27 mouse cellular contexts compared by ENCODE assay signal in genomic region chr17:56974708-56975240, GRCm38 (mm10). TPM values are rescaled to one million over a fixed set of nuclear protein-coding genes. Genes with fewer than 3 reads are reported as not detected.
A peak's percentile ranks its signal among the peaks of the same experiment; 100 is the strongest.
DNase-seq lines count a peak whose midpoint lies in the region; ATAC-seq and TF ChIP-seq lines count a peak whose summit lies in the region.
"Had no signal": no experiment of that assay in that cellular context is flagged by ENCODE, and none has a peak within 500 bp of the region (broad histone marks: within the 10 kb centered on the region; RNA-seq: fewer than 3 reads in every experiment).

No protein-coding gene starts in this region.

- no peaks in the 10 kb centered on the region for H3K79me2 ChIP-seq in myocyte (ENCODE audit: control insufficient read depth, insufficient read depth)

- H3K9me3 ChIP-seq in intestine, embryonic 14.5 days (ENCODE audit: control insufficient read depth, low read length) = no peaks in the 10 kb centered on the region
- no peaks in the 10 kb centered on the region for H3K9me3 ChIP-seq in intestine, postnatal 0 days (ENCODE audit: control insufficient read depth)
- H3K9me3 ChIP-seq: forebrain, embryonic 13.5 days; hindbrain, embryonic 10.5 days; kidney, embryonic 15.5 days had no signal

- TF ChIP-seq POLR2A in myocyte (IDR thresholded peaks at IDR 0.05; ENCODE audit: insufficient read length, low read depth) = no peak

- H3K4me3 ChIP-seq in intestine, embryonic 14.5 days (ENCODE audit: low read depth, low read length) = no peak overlapping the region
- H3K4me3 ChIP-seq in intestine, postnatal 0 days (ENCODE audit: low read depth, low read length) = no peak overlapping the region
- no peak overlapping the region for H3K4me3 ChIP-seq in myocyte
- H3K4me3 ChIP-seq: forebrain, embryonic 13.5 days; gastrocnemius, adult 2 months; hindbrain, embryonic 10.5 days; kidney, embryonic 15.5 days had no signal

- no peaks in the 10 kb centered on the region for H3K36me3 ChIP-seq in intestine, embryonic 14.5 days (ENCODE audit: control insufficient read depth, insufficient read depth, low read length)
- H3K36me3 ChIP-seq in intestine, postnatal 0 days (ENCODE audit: control insufficient read depth, insufficient read depth) = no peaks in the 10 kb centered on the region
- no peaks in the 10 kb centered on the region for H3K36me3 ChIP-seq in myocyte (ENCODE audit: control insufficient read depth, insufficient read depth)
- H3K36me3 ChIP-seq: hindbrain, embryonic 10.5 days; kidney, embryonic 15.5 days had no signal

- no peak overlapping the region for H3K27ac ChIP-seq in intestine, embryonic 14.5 days (ENCODE audit: low read depth)
- H3K27ac ChIP-seq in intestine, postnatal 0 days (ENCODE audit: low read depth, low read length) = no peak overlapping the region
- H3K27ac ChIP-seq: forebrain, embryonic 13.5 days; gastrocnemius, adult 2 months; hindbrain, embryonic 10.5 days; hindbrain, embryonic 14.5 days; kidney, embryonic 15.5 days had no signal

- no peak overlapping the region for H3K4me2 ChIP-seq in intestine, embryonic 14.5 days (ENCODE audit: low read length)
- H3K4me2 ChIP-seq in intestine, postnatal 0 days (replicated peaks; ENCODE audit: low read depth) = no peak overlapping the region
- no peak overlapping the region for H3K4me2 ChIP-seq in myocyte (ENCODE audit: low read depth)
- H3K4me2 ChIP-seq: forebrain, embryonic 13.5 days; heart, embryonic 11.5 days; hindbrain, embryonic 14.5 days; kidney, embryonic 15.5 days had no signal

- DNase-seq in adrenal gland, postnatal 14 days = peak; percentile 41
- DNase-seq in adrenal gland, adult 18-20 months (ENCODE audit: low spot score in 2 of 2) = no peak
- peak; percentile 46 for DNase-seq in intestine, embryonic 14.5 days (ENCODE audit: low spot score)
- peak; percentile 85 for DNase-seq in gonadal fat pad, adult 2 months (ENCODE audit: low read depth)
- no peak for DNase-seq in right cerebral cortex, postnatal 36 days (ENCODE audit: low spot score in 2 of 2)
- DNase-seq in Muller cell, postnatal 12 days (ENCODE audit: inconsistent ontology term) = no peak
- DNase-seq: adrenal gland, postnatal 25 days; cerebellum, adult 11-12 months; cerebellum, adult 9-10 months; cerebellum, postnatal 36 days; gastrocnemius, adult 2 months; gastrocnemius, postnatal 36 days; heart, adult 18-20 months; kidney, adult 2 months had no signal

- H3K9ac ChIP-seq in intestine, embryonic 14.5 days (ENCODE audit: low read length) = no peak overlapping the region
- H3K9ac ChIP-seq in intestine, postnatal 0 days (ENCODE audit: low read depth, low read length) = no peak overlapping the region
- H3K9ac ChIP-seq: forebrain, embryonic 13.5 days; hindbrain, embryonic 14.5 days; kidney, embryonic 15.5 days had no signal

- no peak for ATAC-seq in intestine, embryonic 14.5 days (replicated peaks; ENCODE audit: low FRiP score, low TSS enrichment, low read depth)
- ATAC-seq in intestine, postnatal 0 days = no peak
- ATAC-seq: forebrain, embryonic 13.5 days; Patski had no signal

- H3ac ChIP-seq in myocyte (ENCODE audit: control insufficient read depth, insufficient read length) = no peak overlapping the region

- no peak for TF ChIP-seq CTCF in intestine, postnatal 0 days (IDR thresholded peaks at IDR 0.05; ENCODE audit: low read depth)

- 74% methylated on average over 5 of the region's 5 CpGs for WGBS in intestine, embryonic 14.5 days
- 35% methylated on average over 5 of the region's 5 CpGs for WGBS in intestine, postnatal 0 days

- H3K27me3 ChIP-seq in intestine, embryonic 14.5 days (replicated peaks; ENCODE audit: control insufficient read depth, insufficient read depth, low read length) = no peaks in the 10 kb centered on the region
- no peaks in the 10 kb centered on the region for H3K27me3 ChIP-seq in intestine, postnatal 0 days (replicated peaks; ENCODE audit: control insufficient read depth, insufficient read depth, low read length)
- H3K27me3 ChIP-seq in myocyte (ENCODE audit: control insufficient read depth, insufficient read depth, insufficient read length) = peaks cover 69% of the 10 kb centered on the region
- H3K27me3 ChIP-seq: forebrain, embryonic 13.5 days had no signal

- no peaks in the 10 kb centered on the region for H3K4me1 ChIP-seq in intestine, embryonic 14.5 days (replicated peaks; ENCODE audit: control insufficient read depth, insufficient read depth, low read length)
- H3K4me1 ChIP-seq in intestine, postnatal 0 days (replicated peaks; ENCODE audit: control insufficient read depth, insufficient read depth, low read length) = peaks cover 3% of the 10 kb centered on the region; the same call in 1 of the 2 replicates
- H3K4me1 ChIP-seq: forebrain, embryonic 13.5 days; hindbrain, embryonic 10.5 days; kidney, embryonic 15.5 days had no signal

TF ChIP-seq in myocyte, 11 proteins besides CTCF, POLR2A, EP300 and RAD21:
- TF ChIP-seq TCF12 (IDR thresholded peaks at IDR 0.05; ENCODE audit: insufficient read depth, poor library complexity, severe bottlenecking) (no peak), TCF3 (IDR thresholded peaks at IDR 0.05; ENCODE audit: insufficient read length, low read depth) (no peak), MYOG (IDR thresholded peaks at IDR 0.05; ENCODE audit: control insufficient read depth in 1 of 3, insufficient read depth in 1 of 3, insufficient read length in 2 of 3, low read depth in 2 of 3) (peak in 1 of 3 experiments; percentile 34), USF1 (IDR thresholded peaks at IDR 0.05; ENCODE audit: low read depth) (no peak), REST (IDR thresholded peaks at IDR 0.05; ENCODE audit: insufficient read depth, insufficient read length) (no peak), SRF (IDR thresholded peaks at IDR 0.05; ENCODE audit: control insufficient read depth, insufficient read length, low read depth) (no peak), MYOD1 (IDR thresholded peaks at IDR 0.05; ENCODE audit: control insufficient read depth in 1 of 3, insufficient read length in 2 of 3, low read depth in 2 of 3) (peak in 2 of 3 experiments; percentile 20 to 72), POLR2AphosphoS2 (IDR thresholded peaks at IDR 0.05; ENCODE audit: insufficient read length, low read depth) (no peak), CEBPB (IDR thresholded peaks at IDR 0.05; ENCODE audit: insufficient read depth, poor library complexity, severe bottlenecking) (no peak)

RNA-seq across cellular contexts. Expression of gene Acer1, which starts 7.2 kb away (rescaled TPM):
- total RNA-seq in adrenal gland, postnatal 14 days (2021) = not detected in 2 replicates
- under 1 TPM in 1 of 2 experiments, not detected in 1; 0.13 TPM for total RNA-seq in adrenal gland, adult 18-20 months (2021)
- polyA plus RNA-seq in intestine, embryonic 14.5 days (2014; fragmentation: Nextera tagmentation; extraction: Ambion mirVana) = 0.09 and 0.28 TPM in 2 replicates
- polyA plus RNA-seq in intestine, postnatal 0 days (2015; fragmentation: Nextera tagmentation; extraction: Ambion mirVana) = 0.44 and 0.65 TPM in 2 replicates
- polyA plus RNA-seq in gonadal fat pad, adult 2 months (2012; rRNA removed) = not detected in 2 replicates
- polyA plus RNA-seq in myocyte (2012; fragmentation: generic; extraction: Trizol) = not detected
- total RNA-seq: gastrocnemius, adult 2 months; gastrocnemius, postnatal 36 days; heart, adult 18-20 months; heart, postnatal 25 days; MEL had no signal
- polyA plus RNA-seq: brain, embryonic 14.5 days; C2C12; forebrain, embryonic 13.5 days; heart, embryonic 11.5 days; hindbrain, embryonic 10.5 days; hindbrain, embryonic 14.5 days; kidney, adult 2 months; kidney, embryonic 15.5 days; Patski had no signal

RNA-seq across cellular contexts. Expression of gene Clpp, which starts 15.3 kb away (rescaled TPM):
- total RNA-seq in adrenal gland, postnatal 14 days (2021) = 106 and 107 TPM in 2 replicates
- 100 to 1,000 TPM; 111 to 124 TPM for total RNA-seq in adrenal gland, adult 18-20 months (2021)
- polyA plus RNA-seq in intestine, embryonic 14.5 days (2014; fragmentation: Nextera tagmentation; extraction: Ambion mirVana) = 186 and 190 TPM in 2 replicates
- polyA plus RNA-seq in intestine, postnatal 0 days (2015; fragmentation: Nextera tagmentation; extraction: Ambion mirVana) = 77.5 and 78.0 TPM in 2 replicates
- polyA plus RNA-seq in gonadal fat pad, adult 2 months (2012; rRNA removed) = 171 and 183 TPM in 2 replicates
- 154 TPM for polyA plus RNA-seq in myocyte (2012; fragmentation: generic; extraction: Trizol)

RNA-seq across cellular contexts. Expression of gene Alkbh7, which starts 22.4 kb away (rescaled TPM):
- total RNA-seq in adrenal gland, postnatal 14 days (2021) = 65.6 and 67.0 TPM in 2 replicates
- 10 to 100 TPM; 44.2 to 65.2 TPM for total RNA-seq in adrenal gland, adult 18-20 months (2021)
- polyA plus RNA-seq in intestine, embryonic 14.5 days (2014; fragmentation: Nextera tagmentation; extraction: Ambion mirVana) = 48.0 and 49.1 TPM in 2 replicates
- polyA plus RNA-seq in intestine, postnatal 0 days (2015; fragmentation: Nextera tagmentation; extraction: Ambion mirVana) = 25.7 and 28.7 TPM in 2 replicates
- polyA plus RNA-seq in gonadal fat pad, adult 2 months (2012; rRNA removed) = 32.3 and 38.3 TPM in 2 replicates
- polyA plus RNA-seq in myocyte (2012; fragmentation: generic; extraction: Trizol) = 61.9 TPM

RNA-seq across cellular contexts. Expression of gene Pspn, which starts 25.0 kb away (rescaled TPM):
- 1.1 TPM in 1 of 2 replicates, not detected in the other for total RNA-seq in adrenal gland, postnatal 14 days (2021)
- total RNA-seq in adrenal gland, adult 18-20 months (2021) = 1 to 10 TPM in 1 of 2 experiments, not detected in 1; 1.3 TPM
- polyA plus RNA-seq in intestine, embryonic 14.5 days (2014; fragmentation: Nextera tagmentation; extraction: Ambion mirVana) = not detected in 2 replicates
- not detected in 2 replicates for polyA plus RNA-seq in intestine, postnatal 0 days (2015; fragmentation: Nextera tagmentation; extraction: Ambion mirVana)
- not detected in 2 replicates for polyA plus RNA-seq in gonadal fat pad, adult 2 months (2012; rRNA removed)
- 1.1 TPM for polyA plus RNA-seq in myocyte (2012; fragmentation: generic; extraction: Trizol)
- total RNA-seq: gastrocnemius, adult 2 months; gastrocnemius, postnatal 36 days; heart, adult 18-20 months; heart, postnatal 25 days; MEL had no signal
- polyA plus RNA-seq: embryonic facial prominence, embryonic 14.5 days; forebrain, embryonic 13.5 days; hindbrain, embryonic 10.5 days; kidney, adult 2 months had no signal

RNA-seq across cellular contexts. Expression of gene Gtf2f1, which starts 36.3 kb away (rescaled TPM):
- total RNA-seq in adrenal gland, postnatal 14 days (2021) = 53.7 and 63.7 TPM in 2 replicates
- 10 to 100 TPM; 56.4 to 72.1 TPM for total RNA-seq in adrenal gland, adult 18-20 months (2021)
- polyA plus RNA-seq in intestine, embryonic 14.5 days (2014; fragmentation: Nextera tagmentation; extraction: Ambion mirVana) = 60.5 and 64.2 TPM in 2 replicates
- 43.3 and 43.5 TPM in 2 replicates for polyA plus RNA-seq in intestine, postnatal 0 days (2015; fragmentation: Nextera tagmentation; extraction: Ambion mirVana)
- 32.5 and 37.8 TPM in 2 replicates for polyA plus RNA-seq in gonadal fat pad, adult 2 months (2012; rRNA removed)
- 61.6 TPM for polyA plus RNA-seq in myocyte (2012; fragmentation: generic; extraction: Trizol)

Comparison
In these comparisons a context has a peak if more than half of its experiments do, and no peak if none do; other contexts are left out.
1. DNase-seq: peak in adrenal gland, postnatal 14 days (single experiment), intestine, embryonic 14.5 days (single experiment) and gonadal fat pad, adult 2 months (single experiment); none in adrenal gland, adult 18-20 months (0 of 2), right cerebral cortex, postnatal 36 days (0 of 2) and Muller cell, postnatal 12 days (single experiment).